Mouse (Mus musculus) limb, embryonic 10.5 days (tissue): Measurements from ENCODE around the gene Gad1. TPM values are rescaled to one million over a fixed set of nuclear protein-coding genes. Genes with fewer than 3 reads are reported as not detected.

Source experiments
- DNase-seq: peaks from one replicate; pipeline ENCODE4 v3.0.0-alpha.2; 2017; ENCODE audit warnings: low spot score
- H3K27ac ChIP-seq: fragments of 300-500 bp; sonication (generic); 2 replicates; pipeline ENCODE4 v1.5.1; 2016; ENCODE audit warnings: mild to moderate bottlenecking
- H3K27me3 ChIP-seq: fragments of 300-500 bp; sonication (generic); 2 replicates; pipeline ENCODE4 v1.6.1; 2016; ENCODE audit warnings: low read depth, mild to moderate bottlenecking; ENCODE audit not compliant: poor library complexity, severe bottlenecking
- H3K36me3 ChIP-seq: fragments of 300-500 bp; sonication (generic); 2 replicates; pipeline ENCODE4 v1.6.1; 2016; ENCODE audit warnings: mild to moderate bottlenecking, moderate library complexity
- H3K4me1 ChIP-seq: fragments of 300-500 bp; sonication (generic); 2 replicates; pipeline ENCODE4 v1.6.1; 2016
- H3K4me3 ChIP-seq: fragments of 300-500 bp; sonication (generic); 2 replicates; pipeline ENCODE4 v1.5.1; 2016; ENCODE audit warnings: mild to moderate bottlenecking, moderate library complexity
- H3K9me3 ChIP-seq: fragments of 300-500 bp; sonication (generic); replicated peaks from 2 replicates; pipeline ENCODE4 v1.6.1; 2016; ENCODE audit warnings: mild to moderate bottlenecking
- WGBS: fragments of 180-500 bp; shearing (Covaris S2); methylation state at CpG from one replicate; pipeline ENCODE4 v1.1.7; 2016; 5-methylcytosine and 5-hydroxymethylcytosine counted together
- polyA plus RNA-seq: library from polyadenylated mRNA; unstranded; fragments of >200 nt; fragmentation: Nextera tagmentation; extraction: Ambion mirVana; gene quantifications from 2 replicates; pipeline ENCODE4 v1.2.1, GENCODE M21; 2016

The Gad1 gene
- polyA plus RNA-seq, 1 experiment from 2014 or later, result 0.40 TPM

GRCm38 (mm10) chr2:70619232-70619835 is 66.5 kb downstream of the Gad1 start:
- H3K9me3 ChIP-seq, result no peaks in the 10 kb centered on the region
- no peak overlapping the region for H3K27ac ChIP-seq
- no peaks in the 10 kb centered on the region; the same call in 1 of the 2 replicates for H3K4me1 ChIP-seq
- H3K27me3 ChIP-seq, result no peaks in the 10 kb centered on the region
- no peak for DNase-seq
- 89% methylated on average over 6 of the region's 6 CpGs for WGBS
- no peaks in the 10 kb centered on the region for H3K36me3 ChIP-seq
- no peak overlapping the region for H3K4me3 ChIP-seq

GRCm38 (mm10) chr2:70620225-70620624 is 67.4 kb downstream of the Gad1 start:
- Histone ChIP-seq H3K27ac (no peak overlapping the region), H3K4me3 (no peak overlapping the region), H3K9me3 (no peaks in the 10 kb centered on the region), H3K36me3 (no peaks in the 10 kb centered on the region), H3K4me1 (no peaks in the 10 kb centered on the region; the same call in 1 of the 2 replicates), H3K27me3 (no peaks in the 10 kb centered on the region)
- WGBS, result 26% methylated on average over 6 of the region's 6 CpGs
- peak; percentile 63 for DNase-seq

DNA sequence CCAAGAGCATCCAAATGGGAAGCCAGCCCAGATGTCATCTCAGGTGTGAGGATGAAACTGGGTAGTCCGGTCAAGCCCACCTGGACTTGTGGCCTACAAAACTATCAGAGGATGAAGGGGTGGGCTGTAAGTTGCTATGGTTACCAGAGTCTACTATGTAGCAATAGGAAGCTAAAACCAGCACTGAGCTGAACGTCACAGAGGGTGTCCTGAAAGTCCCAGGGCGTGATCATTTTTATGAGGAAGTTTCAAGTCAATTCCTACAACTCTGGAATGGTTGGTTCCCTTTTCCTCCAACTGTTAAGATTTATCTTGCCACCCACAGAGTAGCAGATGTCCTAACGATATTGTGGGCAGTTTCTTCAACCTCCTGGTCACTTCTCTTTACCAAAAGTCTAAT is 69.4 kb downstream of the Gad1 start:
- H3K4me3 ChIP-seq, result no peak overlapping the region
- DNase-seq, result no peak
- no peaks in the 10 kb centered on the region for H3K9me3 ChIP-seq
- H3K4me1 ChIP-seq, result no peaks in the 10 kb centered on the region; the same call in 1 of the 2 replicates
- no peak overlapping the region for H3K27ac ChIP-seq
- no peaks in the 10 kb centered on the region for H3K27me3 ChIP-seq
- no peaks in the 10 kb centered on the region for H3K36me3 ChIP-seq
- WGBS, result 74% methylated on average over 4 of the region's 4 CpGs

DNA sequence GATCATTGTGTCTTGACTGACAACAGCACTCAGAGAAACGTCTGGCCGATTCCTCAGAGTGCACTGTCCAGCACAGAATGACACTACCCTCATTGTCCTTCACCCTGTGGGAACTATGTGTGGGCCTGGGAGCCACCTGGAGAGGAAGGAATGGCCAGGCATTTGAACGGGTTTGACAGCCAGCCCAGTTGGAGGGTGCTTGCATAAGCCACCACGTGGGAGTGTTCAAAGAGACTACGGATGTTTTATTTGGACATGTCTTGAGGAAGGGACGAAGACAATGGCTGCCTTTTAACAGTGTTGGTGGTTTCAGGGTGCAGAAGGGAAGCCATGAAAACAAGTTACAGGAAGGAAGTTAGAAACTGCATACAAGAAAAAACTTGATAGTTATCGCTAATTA is 72.9 kb downstream of the Gad1 start:
- Histone ChIP-seq H3K4me3 (no peak overlapping the region), H3K27ac (no peak overlapping the region), H3K9me3 (no peaks in the 10 kb centered on the region), H3K4me1 (peaks cover 14% of the 10 kb centered on the region), H3K36me3 (no peaks in the 10 kb centered on the region), H3K27me3 (no peaks in the 10 kb centered on the region)
- no peak for DNase-seq
- 83% methylated on average over 7 of the region's 7 CpGs for WGBS

- H3K27ac ChIP-seq, result no peak overlapping the region
- no peaks in the 10 kb centered on the region for H3K27me3 ChIP-seq
- DNase-seq, result no peak
- no peak overlapping the region for H3K4me3 ChIP-seq
- H3K9me3 ChIP-seq, result no peaks in the 10 kb centered on the region
- peaks cover 14% of the 10 kb centered on the region for H3K4me1 ChIP-seq
- H3K36me3 ChIP-seq, result no peaks in the 10 kb centered on the region
- WGBS, result 92% methylated on average over 12 of the region's 12 CpGs
Measured at GRCm38 (mm10) chr2:70628397-70628796, 75.5 kb downstream of the Gad1 start.

DNA sequence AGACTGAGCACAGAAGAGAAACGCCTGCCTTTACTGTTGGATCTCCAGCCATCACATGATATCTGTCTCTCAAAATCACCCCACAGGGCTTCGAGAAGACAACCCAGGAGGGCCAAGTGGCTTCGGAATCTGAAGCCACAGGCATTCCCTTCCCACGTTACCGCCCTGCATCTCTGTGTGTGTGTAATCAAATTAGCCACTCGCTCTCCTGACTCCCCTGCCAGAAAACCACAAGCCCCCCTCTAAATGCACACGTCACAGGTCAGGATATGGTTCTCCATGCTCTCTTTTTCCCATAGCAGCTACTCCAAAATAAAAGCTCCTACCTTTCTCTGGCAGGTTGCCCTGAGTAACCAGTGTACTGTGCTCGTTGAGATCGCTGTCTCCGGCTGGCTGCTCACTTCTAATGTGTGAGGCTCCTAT is 76.5 kb downstream of the Gad1 start:
- 21% methylated on average over 10 of the region's 10 CpGs for WGBS
- DNase-seq, result peak; percentile 52
- Histone ChIP-seq H3K4me3 (peak overlapping the region; percentile 19; the same call in 1 of the 2 replicates), H3K9me3 (no peaks in the 10 kb centered on the region), H3K36me3 (no peaks in the 10 kb centered on the region), H3K27me3 (no peaks in the 10 kb centered on the region), H3K27ac (peak overlapping the region; percentile 73; the same call in 1 of the 2 replicates), H3K4me1 (peaks cover 14% of the 10 kb centered on the region)

DNA sequence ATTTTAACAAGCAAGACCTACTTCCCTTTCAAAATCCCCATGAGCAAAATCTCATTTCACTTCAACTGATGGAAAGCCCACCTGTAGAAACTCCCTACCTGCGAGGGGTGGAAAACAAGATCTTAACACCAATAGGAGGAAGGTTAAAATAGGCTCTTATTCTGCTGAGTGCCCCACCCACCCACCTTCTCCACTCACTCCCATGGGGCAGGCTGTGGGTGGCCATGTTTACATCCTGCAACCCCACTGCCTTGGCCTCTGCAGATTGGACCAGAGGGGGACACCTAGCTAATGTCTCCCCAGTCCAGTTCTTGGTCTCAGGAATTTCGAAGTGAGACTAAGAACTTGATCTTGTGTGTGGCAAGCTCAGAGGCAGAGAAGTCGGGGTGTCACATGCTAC is 77.0 kb downstream of the Gad1 start:
- H3K4me3 ChIP-seq, result no peak overlapping the region
- H3K9me3 ChIP-seq, result no peaks in the 10 kb centered on the region
- H3K27ac ChIP-seq, result no peak overlapping the region; the same call in 1 of the 2 replicates
- peaks cover 14% of the 10 kb centered on the region for H3K4me1 ChIP-seq
- no peaks in the 10 kb centered on the region for H3K36me3 ChIP-seq
- WGBS, result 79% methylated on average over 3 of the region's 3 CpGs
- DNase-seq, result no peak
- H3K27me3 ChIP-seq, result no peaks in the 10 kb centered on the region

GRCm38 (mm10) chr2:70631321-70631720 is 78.4 kb downstream of the Gad1 start:
- DNase-seq, result no peak
- Histone ChIP-seq H3K27me3 (no peaks in the 10 kb centered on the region), H3K9me3 (no peaks in the 10 kb centered on the region), H3K4me3 (no peak overlapping the region), H3K36me3 (no peaks in the 10 kb centered on the region), H3K4me1 (peaks cover 14% of the 10 kb centered on the region), H3K27ac (no peak overlapping the region)
- WGBS, result 96% methylated on average over 1 of the region's 1 CpGs

- H3K36me3 ChIP-seq, result no peaks in the 10 kb centered on the region
- H3K27ac ChIP-seq, result no peak overlapping the region
- no peak for DNase-seq
- no peaks in the 10 kb centered on the region; the same call in 1 of the 2 replicates for H3K9me3 ChIP-seq
- peaks cover 14% of the 10 kb centered on the region for H3K4me1 ChIP-seq
- no peak overlapping the region for H3K4me3 ChIP-seq
- no peaks in the 10 kb centered on the region for H3K27me3 ChIP-seq
- 87% methylated on average over 1 of the region's 1 CpGs for WGBS
Measured at GRCm38 (mm10) chr2:70632412-70632811, 79.5 kb downstream of the Gad1 start.

GRCm38 (mm10) chr2:70634028-70634690 is 81.3 kb downstream of the Gad1 start:
- Histone ChIP-seq H3K36me3 (no peaks in the 10 kb centered on the region), H3K9me3 (no peaks in the 10 kb centered on the region; the same call in 1 of the 2 replicates), H3K4me3 (no peak overlapping the region), H3K27me3 (no peaks in the 10 kb centered on the region), H3K4me1 (peaks cover 10% of the 10 kb centered on the region), H3K27ac (no peak overlapping the region)
- DNase-seq, result no peak
- 94% methylated on average over 5 of the region's 5 CpGs for WGBS

GRCm38 (mm10) chr2:70640968-70641367 is 88.1 kb downstream of the Gad1 start:
- Histone ChIP-seq H3K27me3 (no peaks in the 10 kb centered on the region), H3K4me3 (no peak overlapping the region), H3K36me3 (no peaks in the 10 kb centered on the region), H3K4me1 (peaks cover 15% of the 10 kb centered on the region; the same call in 1 of the 2 replicates), H3K9me3 (no peaks in the 10 kb centered on the region; the same call in 1 of the 2 replicates), H3K27ac (no peak overlapping the region)
- no peak for DNase-seq

- 72% methylated on average over 16 of the region's 16 CpGs for WGBS
- no peaks in the 10 kb centered on the region for H3K27me3 ChIP-seq
- peaks cover 15% of the 10 kb centered on the region; the same call in 1 of the 2 replicates for H3K4me1 ChIP-seq
- no peak for DNase-seq
- H3K36me3 ChIP-seq, result no peaks in the 10 kb centered on the region
- no peaks in the 10 kb centered on the region for H3K9me3 ChIP-seq
- no peak overlapping the region for H3K4me3 ChIP-seq
- no peak overlapping the region; the same call in 1 of the 2 replicates for H3K27ac ChIP-seq
Measured at GRCm38 (mm10) chr2:70642971-70643565, 90.2 kb downstream of the Gad1 start.

DNA sequence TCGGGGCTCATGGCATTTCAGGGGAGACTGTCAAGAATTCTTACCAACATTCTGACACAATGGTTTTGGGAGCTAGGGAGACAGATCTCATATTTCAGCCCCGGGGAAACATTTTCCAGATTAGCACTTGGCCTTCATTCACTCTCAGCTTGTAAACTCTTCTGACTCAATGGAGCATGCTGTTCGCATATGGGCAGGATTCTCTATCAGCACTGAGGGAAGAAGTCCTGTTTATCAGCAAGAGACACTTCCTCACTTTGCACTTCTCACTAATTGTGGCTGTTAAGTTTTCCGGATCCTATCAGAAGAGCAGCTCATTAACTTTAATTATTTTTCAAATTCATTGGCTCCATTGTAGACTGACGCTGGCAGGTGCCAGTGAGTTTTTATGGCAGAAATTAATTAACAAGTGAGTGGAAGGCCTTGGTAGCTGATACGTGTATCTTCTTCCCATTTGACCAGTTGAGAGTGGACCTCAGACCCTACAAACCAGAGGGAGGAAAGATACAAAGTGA is 92.5 kb downstream of the Gad1 start:
- Histone ChIP-seq H3K9me3 (no peaks in the 10 kb centered on the region), H3K4me3 (no peak overlapping the region), H3K27me3 (no peaks in the 10 kb centered on the region), H3K36me3 (no peaks in the 10 kb centered on the region), H3K27ac (no peak overlapping the region), H3K4me1 (peaks cover 15% of the 10 kb centered on the region; the same call in 1 of the 2 replicates)
- no peak for DNase-seq
- WGBS, result 80% methylated on average over 6 of the region's 6 CpGs
